Comparison of ENCODE assay signal across 8 mouse cellular contexts in genomic region chrX:101642091-101642490, GRCm38 (mm10). TPM values are rescaled to one million over a fixed set of nuclear protein-coding genes. Genes with fewer than 3 reads are reported as not detected.
A peak's percentile ranks its signal among the peaks of the same experiment; 100 is the strongest.
DNase-seq lines count a peak whose midpoint lies in the region; ATAC-seq lines count a peak whose summit lies in the region.

No protein-coding gene starts in this region.

- 0 out of 2 replicates have a peak, but pooled peaks cover 4% of the 10 kb centered on the region for H3K4me1 ChIP-seq in kidney, embryonic 15.5 days
- no peaks in the 10 kb centered on the region for H3K4me1 ChIP-seq in hindbrain, embryonic 11.5 days (replicated peaks; ENCODE audit: control insufficient read depth, insufficient read depth, low read length)

- ATAC-seq in kidney, embryonic 15.5 days (replicated peaks; ENCODE audit: low FRiP score), result no peak
- no peak for ATAC-seq in hindbrain, embryonic 11.5 days (ENCODE audit: low FRiP score)
- peak; percentile 10; the same call in 1 of the 2 replicates for ATAC-seq in megakaryocyte, adult 5-6 weeks (ENCODE audit: poor library complexity, severe bottlenecking)
- ATAC-seq in megakaryocyte-erythroid progenitor cell, adult 5-6 weeks (replicated peaks; ENCODE audit: low FRiP score, low TSS enrichment, poor library complexity, severe bottlenecking), result no peak
- no peak for ATAC-seq in monocyte, adult 5-6 weeks (replicated peaks; ENCODE audit: insufficient number of reproducible peaks, low FRiP score, low TSS enrichment, poor library complexity, severe bottlenecking)

- no peak for DNase-seq in kidney, postnatal 10 days
- DNase-seq in MEL-GATA-1-ER (ENCODE audit: extremely low read depth, low read depth), result peak; percentile 27
- DNase-seq in hindbrain, embryonic 11.5 days (ENCODE audit: low spot score), result no peak
- no peak for DNase-seq in urinary bladder, postnatal 36 days (ENCODE audit: low spot score in 2 of 2)

- WGBS in kidney, embryonic 15.5 days, result 16% methylated on average over 5 of the region's 5 CpGs
- WGBS in hindbrain, embryonic 11.5 days, result 30% methylated on average over 5 of the region's 5 CpGs

- H3K27ac ChIP-seq in kidney, embryonic 15.5 days, result no peak overlapping the region
- no peak overlapping the region for H3K27ac ChIP-seq in hindbrain, embryonic 11.5 days (ENCODE audit: low read depth, low read length)

- H3K27me3 ChIP-seq in kidney, embryonic 15.5 days, result peaks cover 41% of the 10 kb centered on the region
- H3K27me3 ChIP-seq in hindbrain, embryonic 11.5 days (ENCODE audit: control insufficient read depth, insufficient read depth, low read length), result no peaks in the 10 kb centered on the region; the same call in 1 of the 2 replicates

- no peak overlapping the region; the same call in 1 of the 2 replicates for H3K9ac ChIP-seq in kidney, embryonic 15.5 days
- no peak overlapping the region for H3K9ac ChIP-seq in hindbrain, embryonic 11.5 days (ENCODE audit: low read depth, low read length)

- no peaks in the 10 kb centered on the region for H3K9me3 ChIP-seq in kidney, embryonic 15.5 days (replicated peaks)
- H3K9me3 ChIP-seq in hindbrain, embryonic 11.5 days (ENCODE audit: control insufficient read depth, low read length), result no peaks in the 10 kb centered on the region

- H3K36me3 ChIP-seq in kidney, embryonic 15.5 days, result peaks cover 14% of the 10 kb centered on the region; the same call in 1 of the 2 replicates
- no peaks in the 10 kb centered on the region for H3K36me3 ChIP-seq in hindbrain, embryonic 11.5 days (ENCODE audit: control insufficient read depth, insufficient read depth, low read length)

- peak overlapping the region; percentile 69 for H3K4me3 ChIP-seq in kidney, embryonic 15.5 days (replicated peaks)
- peak overlapping the region; percentile 73 for H3K4me3 ChIP-seq in hindbrain, embryonic 11.5 days (ENCODE audit: low read depth, low read length)

- peak overlapping the region; percentile 57 for H3K4me2 ChIP-seq in kidney, embryonic 15.5 days
- H3K4me2 ChIP-seq in hindbrain, embryonic 11.5 days (replicated peaks; ENCODE audit: low read depth, low read length), result peak overlapping the region; percentile 50

RNA-seq across cellular contexts. Expression of gene Ogt, which starts 2.2 kb away (rescaled TPM):
- 155 and 157 TPM in 2 replicates for polyA plus RNA-seq in kidney, embryonic 15.5 days (2015; fragmentation: Nextera tagmentation; extraction: Ambion mirVana)
- polyA plus RNA-seq in hindbrain, embryonic 11.5 days (2014; fragmentation: Nextera tagmentation; extraction: Ambion mirVana), result 244 and 256 TPM in 2 replicates
- total RNA-seq in megakaryocyte, adult 5-6 weeks (2015), result 161 and 177 TPM in 2 replicates
- total RNA-seq in megakaryocyte, adult 5-6 weeks (2017), result 72.4 and 88.5 TPM in 2 replicates
- 218 and 280 TPM in 2 replicates for total RNA-seq in megakaryocyte-erythroid progenitor cell, adult 5-6 weeks (2014; fragmentation: Nextera tagmentation)
- total RNA-seq in megakaryocyte-erythroid progenitor cell, adult 5-6 weeks (2017), result 70.8 and 93.6 TPM in 2 replicates
- total RNA-seq in monocyte, adult 5-6 weeks (2017), result 97.1 to 210 TPM (median 107 TPM) in 3 replicates
